Mouse (Mus musculus) embryonic facial prominence, embryonic 14.5 days (tissue): ENCODE results near the gene Dph6. TPM values are rescaled to one million over a fixed set of nuclear protein-coding genes. Genes with fewer than 3 reads are reported as not detected.

ENCODE experiments used
- ATAC-seq: fragments of 200-750 bp; cut with Nextera tagmentation; 2 replicates; pipeline ENCODE4 v1.8.0; 2017; ENCODE audit warnings: low read depth, moderate number of reproducible peaks, moderate TSS enrichment
- DNase-seq: peaks from one replicate; pipeline ENCODE4 v3.0.0-alpha.2; 2015; ENCODE audit warnings: low spot score
- H3K27ac ChIP-seq: fragments of 300-500 bp; sonication (generic); replicated peaks from 2 replicates; pipeline ENCODE4 v1.5.1; 2014; ENCODE audit warnings: low read depth, mild to moderate bottlenecking, low read length, moderate library complexity
- H3K27me3 ChIP-seq: fragments of 300-500 bp; sonication (generic); replicated peaks from 2 replicates; pipeline ENCODE4 v1.6.1; 2014; ENCODE audit warnings: low read length; ENCODE audit not compliant: control insufficient read depth, insufficient read depth
- H3K36me3 ChIP-seq: fragments of 300-500 bp; sonication (generic); 2 replicates; pipeline ENCODE4 v1.6.1; 2014; ENCODE audit warnings: low read length, mixed read lengths; ENCODE audit not compliant: control insufficient read depth, insufficient read depth
- H3K4me1 ChIP-seq: fragments of 300-500 bp; sonication (generic); 2 replicates; pipeline ENCODE4 v1.6.1; 2014; ENCODE audit warnings: antibody characterized with exemption, low read length; ENCODE audit not compliant: control insufficient read depth, insufficient read depth
- H3K4me2 ChIP-seq: fragments of 300-500 bp; sonication (generic); 2 replicates; pipeline ENCODE4 v1.6.1; 2014; ENCODE audit warnings: low read depth, mild to moderate bottlenecking, low read length, moderate library complexity, mixed read lengths
- H3K4me3 ChIP-seq: fragments of 300-500 bp; sonication (generic); 2 replicates; pipeline ENCODE4 v1.5.1; 2014; ENCODE audit warnings: low read depth, mild to moderate bottlenecking, low read length
- H3K9ac ChIP-seq: fragments of 300-500 bp; sonication (generic); 2 replicates; pipeline ENCODE4 v1.6.1; 2014; ENCODE audit warnings: low read depth, mild to moderate bottlenecking, low read length, moderate library complexity, mixed read lengths
- H3K9me3 ChIP-seq: fragments of 300-500 bp; sonication (generic); 2 replicates; pipeline ENCODE4 v1.6.1; 2016; ENCODE audit warnings: low read length; ENCODE audit not compliant: control insufficient read depth
- WGBS: fragments of 180-500 bp; shearing (Covaris S2); extraction: QIAGEN DNeasy Blood & Tissue Kit; methylation state at CpG from one replicate; pipeline ENCODE4 v1.1.7; 2014; 5-methylcytosine and 5-hydroxymethylcytosine counted together
- polyA plus RNA-seq: library from polyadenylated mRNA; unstranded; fragments of >200 nt; fragmentation: Nextera tagmentation; extraction: Ambion mirVana; gene quantifications from 2 replicates; pipeline ENCODE4 v1.2.1, GENCODE M21; 2014

Dph6 gene
- polyA plus RNA-seq, 1 experiment from 2014 or later: 18.5 TPM

- H3K27ac ChIP-seq: no peak overlapping the region
- H3K36me3 ChIP-seq: no peaks in the 10 kb centered on the region
- no peaks in the 10 kb centered on the region for H3K4me1 ChIP-seq
- H3K4me3 ChIP-seq: no peak overlapping the region
- 86% methylated on average over 3 of the region's 3 CpGs for WGBS
- no peak overlapping the region for H3K9ac ChIP-seq
- H3K27me3 ChIP-seq: no peaks in the 10 kb centered on the region
- DNase-seq: no peak
- no peak overlapping the region for H3K4me2 ChIP-seq
- no peaks in the 10 kb centered on the region for H3K9me3 ChIP-seq
- ATAC-seq: no peak
These were observed 134.9 kb downstream of the Dph6 start for GRCm38 (mm10) chr2:114519907-114520306.

GRCm38 (mm10) chr2:114492398-114492797 is 162.4 kb downstream of the Dph6 start:
- no peak for DNase-seq

GRCm38 (mm10) chr2:114491907-114492306 is 162.9 kb downstream of the Dph6 start:
- 45% methylated on average over 3 of the region's 3 CpGs for WGBS
- DNase-seq: peak; percentile 55
- H3K27ac ChIP-seq: no peak overlapping the region
- H3K9me3 ChIP-seq: no peaks in the 10 kb centered on the region
- H3K4me3 ChIP-seq: no peak overlapping the region
- H3K4me2 ChIP-seq: no peak overlapping the region
- no peaks in the 10 kb centered on the region for H3K36me3 ChIP-seq
- no peaks in the 10 kb centered on the region for H3K27me3 ChIP-seq
- no peak overlapping the region for H3K9ac ChIP-seq
- no peak for ATAC-seq
- no peaks in the 10 kb centered on the region for H3K4me1 ChIP-seq

More at GRCm38 (mm10) chr2:114492398-114492797, 162.4 kb downstream of the Dph6 start:
- WGBS: 54% methylated on average over 3 of the region's 3 CpGs
- Histone ChIP-seq H3K27ac (no peak overlapping the region), H3K9me3 (no peaks in the 10 kb centered on the region), H3K4me2 (no peak overlapping the region), H3K9ac (no peak overlapping the region), H3K36me3 (no peaks in the 10 kb centered on the region), H3K27me3 (no peaks in the 10 kb centered on the region), H3K4me1 (no peaks in the 10 kb centered on the region), H3K4me3 (no peak overlapping the region)
- no peak for ATAC-seq

- Histone ChIP-seq H3K9ac (no peak overlapping the region), H3K4me1 (no peaks in the 10 kb centered on the region), H3K27ac (no peak overlapping the region), H3K9me3 (no peaks in the 10 kb centered on the region), H3K4me2 (no peak overlapping the region), H3K4me3 (no peak overlapping the region), H3K27me3 (no peaks in the 10 kb centered on the region), H3K36me3 (no peaks in the 10 kb centered on the region)
- ATAC-seq (no peak), DNase-seq (peak; percentile 11)
These were observed 167.8 kb downstream of the Dph6 start for GRCm38 (mm10) chr2:114486980-114487379.
